Mouse (Mus musculus): ENCODE data around the gene Gga1. TPM values are rescaled to one million over a fixed set of nuclear protein-coding genes. Genes with fewer than 3 reads are reported as not detected.

The Gga1 gene
- polyA plus RNA-seq, 1 experiment from 2014 or later, result 47.1 TPM

GRCm38 (mm10) chr15:78931577-78931976 is 54.6 kb downstream of the Gga1 start:
- H3K4me2 ChIP-seq, result no peak overlapping the region

GRCm38 (mm10) chr15:78934784-78935320 is 57.9 kb downstream of the Gga1 start, which contains the start of gene Nol12:
Nol12 (plus strand) TSS chr15:78934933.
- Histone ChIP-seq H3K27me3 (replicated peaks) (no peaks in the 10 kb centered on the region), H3K27ac (peak within 1 kb of the TSS; percentile 87), H3K4me3 (replicated peaks) (peak within 1 kb of the TSS; percentile 72), H3K4me2 (peak within 1 kb of the TSS; percentile 75), H3K36me3 (peaks cover 24% of the 10 kb centered on the region), H3K9me3 (no peaks in the 10 kb centered on the region), H3K9ac (peak within 1 kb of the TSS; percentile 62; the same call in 1 of the 2 replicates), H3K4me1 (peaks cover 12% of the 10 kb centered on the region; the same call in 1 of the 2 replicates)
- ATAC-seq (ENCODE audit: insufficient read depth, low FRiP score, low read depth), result peak; percentile 76
- WGBS, result under 1% methylated on average over 42 of the region's 42 CpGs

More at GRCm38 (mm10) chr15:78931577-78931976, 54.6 kb downstream of the Gga1 start:
- Histone ChIP-seq H3K4me3 (replicated peaks) (no peak overlapping the region), H3K4me1 (peaks cover 29% of the 10 kb centered on the region), H3K36me3 (peaks cover 11% of the 10 kb centered on the region; the same call in 1 of the 2 replicates), H3K9me3 (no peaks in the 10 kb centered on the region), H3K27ac (0 out of 2 replicates have a peak overlapping the region, but pooled peaks have one; percentile 3), H3K27me3 (replicated peaks) (no peaks in the 10 kb centered on the region), H3K9ac (no peak overlapping the region)
- no peak for ATAC-seq (ENCODE audit: insufficient read depth, low FRiP score, low read depth)
- 20% methylated on average over 3 of the region's 3 CpGs for WGBS

DNA sequence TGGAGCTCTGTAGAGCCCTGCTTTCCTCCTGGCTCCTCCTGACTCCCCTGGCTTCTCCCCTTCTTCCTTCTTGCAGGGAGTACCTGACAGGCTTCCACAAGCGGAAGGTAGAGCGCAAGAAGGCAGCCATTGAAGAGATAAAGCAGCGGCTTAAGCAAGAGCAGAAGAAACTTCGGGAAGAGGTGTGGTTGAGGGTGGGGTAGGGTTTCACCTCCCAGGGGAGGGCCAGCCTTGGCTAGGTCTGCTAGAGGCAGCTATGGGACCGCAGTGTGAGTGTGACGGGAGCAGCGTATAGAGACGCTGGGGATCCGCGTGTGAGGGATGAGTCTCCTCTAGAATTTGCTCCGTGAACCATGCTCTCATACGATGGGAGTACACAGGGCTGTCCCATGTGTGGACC is 59.4 kb downstream of the Gga1 start:
- Histone ChIP-seq H3K4me1 (peaks cover 8% of the 10 kb centered on the region; the same call in 1 of the 2 replicates), H3K36me3 (peaks cover 29% of the 10 kb centered on the region), H3K4me3 (replicated peaks) (no peak overlapping the region), H3K27ac (no peak overlapping the region), H3K4me2 (peak overlapping the region; percentile 75; the same call in 1 of the 2 replicates), H3K27me3 (replicated peaks) (no peaks in the 10 kb centered on the region), H3K9ac (no peak overlapping the region), H3K9me3 (no peaks in the 10 kb centered on the region)
- ATAC-seq (ENCODE audit: insufficient read depth, low FRiP score, low read depth), result no peak
- 86% methylated on average over 12 of the region's 12 CpGs for WGBS

DNA sequence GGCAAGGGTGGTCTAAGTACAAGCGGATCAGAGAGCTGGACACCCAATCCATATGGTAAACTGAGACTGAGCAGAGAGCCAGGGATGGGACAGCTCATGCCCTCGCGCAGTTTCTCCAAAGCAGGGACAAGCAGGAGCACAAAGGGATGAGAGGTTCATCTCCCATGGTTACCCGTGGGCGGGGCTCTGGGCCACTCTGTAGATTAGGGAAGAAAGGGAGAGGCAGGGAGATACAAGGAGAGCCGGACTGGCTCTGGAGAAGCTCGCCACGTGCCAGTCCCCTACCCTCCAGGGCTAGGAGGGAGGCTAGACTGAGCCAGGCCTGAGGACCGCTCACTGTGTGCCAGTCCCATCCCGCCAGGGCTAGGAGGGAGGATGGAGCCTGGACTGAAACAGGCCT is 60.3 kb downstream of the Gga1 start:
- Histone ChIP-seq H3K36me3 (peaks cover 33% of the 10 kb centered on the region), H3K9ac (no peak overlapping the region), H3K4me1 (peaks cover 6% of the 10 kb centered on the region; the same call in 1 of the 2 replicates), H3K27me3 (replicated peaks) (no peaks in the 10 kb centered on the region), H3K4me3 (replicated peaks) (no peak overlapping the region), H3K27ac (no peak overlapping the region), H3K9me3 (no peaks in the 10 kb centered on the region), H3K4me2 (no peak overlapping the region)
- WGBS, result 87% methylated on average over 10 of the region's 10 CpGs
- no peak for ATAC-seq (ENCODE audit: insufficient read depth, low FRiP score, low read depth)

GRCm38 (mm10) chr15:78937963-78938362 is 61.0 kb downstream of the Gga1 start:
- H3K27ac ChIP-seq, result no peak overlapping the region
- peaks cover 8% of the 10 kb centered on the region; the same call in 1 of the 2 replicates for H3K4me1 ChIP-seq
- no peak for ATAC-seq (ENCODE audit: insufficient read depth, low FRiP score, low read depth)
- no peak overlapping the region for H3K4me2 ChIP-seq
- no peak overlapping the region for H3K9ac ChIP-seq
- 83% methylated on average over 2 of the region's 2 CpGs for WGBS
- no peaks in the 10 kb centered on the region for H3K27me3 ChIP-seq (replicated peaks)
- H3K4me3 ChIP-seq (replicated peaks), result no peak overlapping the region
- H3K36me3 ChIP-seq, result peaks cover 33% of the 10 kb centered on the region
- no peaks in the 10 kb centered on the region for H3K9me3 ChIP-seq

- no peak for ATAC-seq (ENCODE audit: insufficient read depth, low FRiP score, low read depth)
- WGBS, result 93% methylated on average over 13 of the region's 13 CpGs
These were observed 63.3 kb downstream of the Gga1 start for GRCm38 (mm10) chr15:78940325-78940724.

DNA sequence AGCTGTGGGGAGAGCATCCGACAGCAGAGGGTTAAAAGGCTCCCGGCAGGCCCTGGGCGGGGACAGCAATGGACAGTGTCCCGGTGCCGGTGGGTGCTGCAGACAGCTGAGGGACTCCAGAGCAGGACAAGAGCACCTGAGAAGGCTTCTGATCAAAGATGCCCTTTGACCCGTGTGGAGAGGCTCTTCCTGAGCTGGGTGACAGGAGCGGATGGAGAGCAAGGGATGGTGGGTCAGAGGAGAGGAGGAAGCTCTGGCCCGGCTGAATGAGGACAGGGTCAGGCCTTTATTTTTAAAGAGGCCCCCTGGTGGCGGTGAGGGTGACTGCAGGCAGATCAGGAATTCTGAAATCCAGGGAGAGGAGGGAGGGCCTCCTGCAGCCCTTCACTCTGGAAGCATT is 65.7 kb downstream of the Gga1 start:
- Histone ChIP-seq H3K9me3 (no peaks in the 10 kb centered on the region), H3K4me1 (0 out of 2 replicates have a peak, but pooled peaks cover 7% of the 10 kb centered on the region), H3K27ac (no peak overlapping the region), H3K9ac (no peak overlapping the region), H3K36me3 (peaks cover 29% of the 10 kb centered on the region), H3K4me2 (peak overlapping the region; percentile 57), H3K4me3 (replicated peaks) (peak overlapping the region; percentile 36), H3K27me3 (replicated peaks) (no peaks in the 10 kb centered on the region)
- 3% methylated on average over 9 of the region's 9 CpGs for WGBS
- ATAC-seq (ENCODE audit: insufficient read depth, low FRiP score, low read depth), result peak; percentile 55; the same call in 1 of the 2 replicates

More at GRCm38 (mm10) chr15:78940325-78940724, 63.3 kb downstream of the Gga1 start:
- Histone ChIP-seq H3K27ac (no peak overlapping the region), H3K9ac (no peak overlapping the region), H3K9me3 (no peaks in the 10 kb centered on the region), H3K4me1 (peaks cover 10% of the 10 kb centered on the region; the same call in 1 of the 2 replicates), H3K4me2 (no peak overlapping the region), H3K36me3 (peaks cover 33% of the 10 kb centered on the region), H3K4me3 (replicated peaks) (no peak overlapping the region), H3K27me3 (replicated peaks) (no peaks in the 10 kb centered on the region)

Small RNA genes lying within 50 kb of the gene (microRNA-seq; reads per million reads assigned to microRNA genes)
- not detected for gene Mir6955

Other genes starting within 250 kb of the Gga1 start
- gene Elfn2, start 158.4 kb upstream of the Gga1 start, polyA plus RNA-seq (2015; fragmentation: Nextera tagmentation; extraction: Ambion mirVana), result 0.10 and 0.12 TPM in 2 replicates
- gene Mfng, start 103.7 kb upstream of the Gga1 start, polyA plus RNA-seq (2015; fragmentation: Nextera tagmentation; extraction: Ambion mirVana), result 18.0 and 21.1 TPM in 2 replicates
- 6.6 and 7.6 TPM in 2 replicates for gene Card10, start 74.1 kb upstream of the Gga1 start, polyA plus RNA-seq (2015; fragmentation: Nextera tagmentation; extraction: Ambion mirVana)
- 54.1 and 62.1 TPM in 2 replicates for gene Cdc42ep1, start 34.6 kb upstream of the Gga1 start, polyA plus RNA-seq (2015; fragmentation: Nextera tagmentation; extraction: Ambion mirVana)
- gene Lgals2, start 21.7 kb upstream of the Gga1 start, polyA plus RNA-seq (2015; fragmentation: Nextera tagmentation; extraction: Ambion mirVana), result 210 and 299 TPM in 2 replicates
- gene Gm49510, start 22.5 kb downstream of the Gga1 start, polyA plus RNA-seq (2015; fragmentation: Nextera tagmentation; extraction: Ambion mirVana), result 0.42 and 0.52 TPM in 2 replicates
- 34.8 and 36.9 TPM in 2 replicates for gene Sh3bp1, start 22.6 kb downstream of the Gga1 start, polyA plus RNA-seq (2015; fragmentation: Nextera tagmentation; extraction: Ambion mirVana)
- 11.8 and 12.8 TPM in 2 replicates for gene Pdxp, start 36.7 kb downstream of the Gga1 start, polyA plus RNA-seq (2015; fragmentation: Nextera tagmentation; extraction: Ambion mirVana)
- 1,300 and 1,476 TPM in 2 replicates for gene Lgals1, start 49.5 kb downstream of the Gga1 start, polyA plus RNA-seq (2015; fragmentation: Nextera tagmentation; extraction: Ambion mirVana)
- gene Nol12, start 57.7 kb downstream of the Gga1 start, polyA plus RNA-seq (2015; fragmentation: Nextera tagmentation; extraction: Ambion mirVana), result 47.4 and 49.9 TPM in 2 replicates
- gene Triobp, start 70.5 kb downstream of the Gga1 start, polyA plus RNA-seq (2015; fragmentation: Nextera tagmentation; extraction: Ambion mirVana), result 54.4 TPM in 2 replicates
- 546 and 587 TPM in 2 replicates for gene H1f0, start 151.3 kb downstream of the Gga1 start, polyA plus RNA-seq (2015; fragmentation: Nextera tagmentation; extraction: Ambion mirVana)
- gene Galr3, start 164.7 kb downstream of the Gga1 start, polyA plus RNA-seq (2015; fragmentation: Nextera tagmentation; extraction: Ambion mirVana), result 0.68 and 0.89 TPM in 2 replicates
- 49.7 and 51.8 TPM in 2 replicates for gene Ankrd54, start 185.7 kb downstream of the Gga1 start, polyA plus RNA-seq (2015; fragmentation: Nextera tagmentation; extraction: Ambion mirVana)
- gene Eif3l, start 198.0 kb downstream of the Gga1 start, polyA plus RNA-seq (2015; fragmentation: Nextera tagmentation; extraction: Ambion mirVana), result 200 and 222 TPM in 2 replicates
- gene Micall1, start 231.7 kb downstream of the Gga1 start, polyA plus RNA-seq (2015; fragmentation: Nextera tagmentation; extraction: Ambion mirVana), result 11.5 and 11.9 TPM in 2 replicates

Data from stomach, embryonic 15.5 days (tissue).